Mouse (Mus musculus): ENCODE measurements around the gene Efnb2. TPM values are rescaled to one million over a fixed set of nuclear protein-coding genes. Genes with fewer than 3 reads are reported as not detected.

Efnb2 gene
- polyA plus RNA-seq, 1 experiment from 2014 or later: 30.6 TPM

DNA sequence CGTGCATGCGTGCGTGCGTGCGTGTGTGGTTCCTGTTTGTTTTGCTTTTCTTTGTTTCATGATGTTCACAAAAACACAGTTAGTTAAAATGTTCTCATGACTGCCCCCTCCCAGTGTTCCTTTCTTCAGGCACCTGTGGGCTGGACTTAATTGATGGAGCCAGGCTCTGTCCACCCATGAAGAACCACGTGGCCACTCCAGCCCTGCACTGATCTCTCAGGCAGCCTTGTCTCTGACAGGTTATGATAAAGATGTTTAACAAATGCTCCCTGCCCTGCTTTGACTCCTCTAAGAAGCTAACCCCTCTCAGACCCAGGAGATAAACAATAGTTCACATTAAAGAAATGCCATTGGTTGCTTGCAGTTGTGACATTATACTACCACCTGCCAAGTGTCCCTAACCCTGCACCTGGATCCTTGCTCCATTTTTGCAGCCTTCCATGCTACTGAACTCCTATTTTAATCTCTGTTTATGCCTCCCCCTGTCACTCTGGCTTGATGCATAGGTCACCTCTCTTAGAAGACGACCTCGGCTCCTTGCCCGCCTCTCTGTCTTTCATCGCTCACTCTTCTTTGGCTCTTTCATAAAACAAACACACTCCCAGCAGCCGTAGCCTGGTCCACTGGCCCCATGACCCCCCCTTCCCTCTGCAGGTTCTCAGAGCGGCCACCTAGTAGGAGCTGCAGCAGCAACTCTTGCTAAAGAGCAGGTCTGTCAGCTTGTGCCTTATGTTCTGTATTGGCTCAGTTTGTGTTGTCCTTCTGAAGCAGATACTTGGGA, 65.0 kb downstream of the Efnb2 start:
- ATAC-seq (ENCODE audit: low read depth) (no peak), DNase-seq (ENCODE audit: low spot score) (no peak)
- H3K9ac ChIP-seq (ENCODE audit: low read depth, low read length): no peak overlapping the region
- no peaks in the 10 kb centered on the region for H3K4me1 ChIP-seq (ENCODE audit: control insufficient read depth, insufficient read depth, low read length)
- no peak overlapping the region for H3K27ac ChIP-seq (replicated peaks; ENCODE audit: low read depth, low read length)
- no peaks in the 10 kb centered on the region for H3K36me3 ChIP-seq (ENCODE audit: control insufficient read depth, insufficient read depth, low read length)
- H3K9me3 ChIP-seq (ENCODE audit: control insufficient read depth, low read length): no peaks in the 10 kb centered on the region
- H3K4me2 ChIP-seq (ENCODE audit: low read depth, low read length): no peak overlapping the region
- no peak overlapping the region for H3K4me3 ChIP-seq (ENCODE audit: low read depth, low read length)
- H3K27me3 ChIP-seq (replicated peaks; ENCODE audit: control insufficient read depth, insufficient read depth, low read length): no peaks in the 10 kb centered on the region
- 64% methylated on average over 12 of the region's 12 CpGs for WGBS

DNA sequence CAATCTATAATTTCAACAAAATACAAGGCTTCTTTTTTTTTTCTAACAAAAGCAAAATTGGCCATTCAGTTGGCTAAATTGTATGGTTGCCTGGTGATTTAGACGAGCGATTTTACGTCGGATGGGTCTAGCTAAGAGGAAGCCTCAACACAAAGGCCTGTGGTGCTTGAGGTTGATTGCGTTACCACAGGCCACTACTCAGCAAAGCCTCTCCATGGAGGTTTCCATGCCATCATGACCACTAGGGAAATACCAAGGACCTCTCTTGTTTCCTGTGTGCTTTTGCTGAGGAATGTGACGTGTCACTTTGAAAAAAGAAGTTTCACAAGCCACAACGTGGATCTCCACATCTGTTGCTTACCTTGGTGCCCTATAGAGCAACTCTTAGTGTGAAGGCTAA, 67.2 kb downstream of the Efnb2 start:
- no peak for DNase-seq (ENCODE audit: low spot score)
- H3K4me3 ChIP-seq (ENCODE audit: low read depth, low read length): no peak overlapping the region
- WGBS: 86% methylated on average over 7 of the region's 7 CpGs
- no peaks in the 10 kb centered on the region for H3K27me3 ChIP-seq (replicated peaks; ENCODE audit: control insufficient read depth, insufficient read depth, low read length)
- ATAC-seq (ENCODE audit: low read depth): no peak; the same call in 1 of the 2 replicates
- no peak overlapping the region for H3K27ac ChIP-seq (replicated peaks; ENCODE audit: low read depth, low read length)
- no peaks in the 10 kb centered on the region for H3K9me3 ChIP-seq (ENCODE audit: control insufficient read depth, low read length)
- H3K4me1 ChIP-seq (ENCODE audit: control insufficient read depth, insufficient read depth, low read length): no peaks in the 10 kb centered on the region
- H3K9ac ChIP-seq (ENCODE audit: low read depth, low read length): no peak overlapping the region
- H3K36me3 ChIP-seq (ENCODE audit: control insufficient read depth, insufficient read depth, low read length): no peaks in the 10 kb centered on the region
- H3K4me2 ChIP-seq (ENCODE audit: low read depth, low read length): no peak overlapping the region

DNA sequence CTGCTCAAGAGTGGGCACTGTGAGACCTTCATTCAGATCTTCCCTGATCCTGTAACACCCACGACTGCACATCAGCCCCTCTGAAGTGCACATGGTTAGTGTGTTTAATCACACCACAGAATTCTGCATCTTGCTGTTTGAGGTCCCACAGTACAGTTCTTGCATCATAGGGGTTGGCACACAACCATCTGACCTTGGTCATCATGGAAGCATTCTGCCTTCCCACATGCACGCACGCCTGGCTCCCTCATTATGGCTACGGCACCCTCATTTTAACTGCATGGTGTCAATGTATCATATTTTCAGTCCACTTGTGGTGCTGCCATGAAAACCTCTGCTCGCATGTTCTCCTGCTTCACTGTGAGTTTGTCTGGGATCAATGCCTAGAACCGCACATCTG, 67.7 kb downstream of the Efnb2 start:
- Histone ChIP-seq H3K36me3 (ENCODE audit: control insufficient read depth, insufficient read depth, low read length) (no peaks in the 10 kb centered on the region), H3K27ac (replicated peaks; ENCODE audit: low read depth, low read length) (no peak overlapping the region), H3K4me2 (ENCODE audit: low read depth, low read length) (no peak overlapping the region), H3K4me1 (ENCODE audit: control insufficient read depth, insufficient read depth, low read length) (no peaks in the 10 kb centered on the region), H3K4me3 (ENCODE audit: low read depth, low read length) (no peak overlapping the region), H3K9me3 (ENCODE audit: control insufficient read depth, low read length) (no peaks in the 10 kb centered on the region), H3K27me3 (replicated peaks; ENCODE audit: control insufficient read depth, insufficient read depth, low read length) (no peaks in the 10 kb centered on the region), H3K9ac (ENCODE audit: low read depth, low read length) (no peak overlapping the region)
- ATAC-seq (ENCODE audit: low read depth) (no peak; the same call in 1 of the 2 replicates), DNase-seq (ENCODE audit: low spot score) (peak; percentile 49)
- 88% methylated on average over 6 of the region's 6 CpGs for WGBS

- H3K4me1 ChIP-seq (ENCODE audit: control insufficient read depth, insufficient read depth, low read length): no peaks in the 10 kb centered on the region
- H3K4me2 ChIP-seq (ENCODE audit: low read depth, low read length): no peak overlapping the region
- H3K27ac ChIP-seq (replicated peaks; ENCODE audit: low read depth, low read length): no peak overlapping the region
- H3K9me3 ChIP-seq (ENCODE audit: control insufficient read depth, low read length): no peaks in the 10 kb centered on the region
- H3K9ac ChIP-seq (ENCODE audit: low read depth, low read length): no peak overlapping the region
- DNase-seq (ENCODE audit: low spot score) (no peak), ATAC-seq (ENCODE audit: low read depth) (no peak)
- no peaks in the 10 kb centered on the region for H3K36me3 ChIP-seq (ENCODE audit: control insufficient read depth, insufficient read depth, low read length)
- H3K27me3 ChIP-seq (replicated peaks; ENCODE audit: control insufficient read depth, insufficient read depth, low read length): no peaks in the 10 kb centered on the region
- H3K4me3 ChIP-seq (ENCODE audit: low read depth, low read length): no peak overlapping the region
- 86% methylated on average over 3 of the region's 3 CpGs for WGBS
These were observed 68.7 kb downstream of the Efnb2 start for GRCm38 (mm10) chr8:8592331-8592730.

DNA sequence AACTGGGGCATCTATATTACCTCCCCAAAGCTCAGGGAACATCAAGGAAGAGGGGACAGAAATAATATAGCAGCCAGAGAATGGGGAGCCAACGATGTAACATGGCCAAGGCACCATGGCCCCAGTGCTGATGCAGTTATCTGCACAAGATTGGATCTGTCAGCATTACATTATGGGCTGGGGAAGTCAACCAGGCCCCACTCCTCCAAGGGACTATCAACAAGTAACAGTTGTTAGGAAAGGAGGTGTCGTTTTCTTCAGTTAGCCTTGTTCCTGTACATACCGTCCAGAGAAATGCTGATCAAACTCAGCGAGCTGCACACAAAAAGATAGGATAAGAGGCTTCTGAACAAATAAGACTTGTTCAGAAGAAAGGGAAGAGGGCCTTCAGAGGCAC, 77.1 kb downstream of the Efnb2 start:
- Histone ChIP-seq H3K4me2 (ENCODE audit: low read depth, low read length) (no peak overlapping the region), H3K36me3 (ENCODE audit: control insufficient read depth, insufficient read depth, low read length) (no peaks in the 10 kb centered on the region), H3K9ac (ENCODE audit: low read depth, low read length) (no peak overlapping the region), H3K9me3 (ENCODE audit: control insufficient read depth, low read length) (no peaks in the 10 kb centered on the region), H3K27ac (replicated peaks; ENCODE audit: low read depth, low read length) (no peak overlapping the region), H3K4me1 (ENCODE audit: control insufficient read depth, insufficient read depth, low read length) (no peaks in the 10 kb centered on the region), H3K27me3 (replicated peaks; ENCODE audit: control insufficient read depth, insufficient read depth, low read length) (no peaks in the 10 kb centered on the region), H3K4me3 (ENCODE audit: low read depth, low read length) (no peak overlapping the region)
- DNase-seq (ENCODE audit: low spot score): no peak
- ATAC-seq (ENCODE audit: low read depth): no peak
- WGBS: 85% methylated on average over 4 of the region's 4 CpGs

DNA sequence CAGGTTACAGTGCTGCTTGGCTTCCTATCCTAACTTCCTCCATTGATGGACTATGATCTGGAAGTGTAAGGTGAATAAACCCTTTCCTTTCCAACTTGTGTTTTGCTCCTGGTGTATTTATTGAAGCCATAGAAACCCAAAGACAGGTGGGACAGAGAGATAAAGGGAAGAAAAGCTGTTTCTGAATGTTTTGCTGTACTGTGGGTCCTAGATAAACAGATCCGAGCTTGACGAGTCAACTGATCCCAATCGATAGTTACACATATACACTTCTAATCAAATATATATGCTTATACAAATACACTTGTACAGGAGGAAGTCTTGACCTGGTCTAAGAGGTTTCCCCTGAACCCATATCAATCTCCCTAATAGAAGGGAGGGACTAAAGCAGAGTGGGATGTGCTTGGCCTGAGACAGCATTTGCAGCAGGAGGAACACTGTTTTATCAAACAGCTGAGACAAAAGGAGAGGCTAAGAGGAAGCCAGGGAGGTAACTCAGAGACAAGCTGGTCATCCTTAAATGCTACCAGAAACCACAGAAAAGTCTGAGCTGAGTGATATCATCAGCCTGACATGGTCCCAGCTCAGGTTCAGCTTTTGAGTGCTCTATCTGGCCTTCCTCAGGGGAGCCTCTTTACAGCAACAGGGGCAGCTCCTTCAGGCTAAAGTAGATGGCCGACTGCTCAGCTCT, 77.6 kb downstream of the Efnb2 start:
- 77% methylated on average over 4 of the region's 4 CpGs for WGBS
- DNase-seq (ENCODE audit: low spot score): no peak
- no peak for ATAC-seq (ENCODE audit: low read depth)
- no peaks in the 10 kb centered on the region for H3K36me3 ChIP-seq (ENCODE audit: control insufficient read depth, insufficient read depth, low read length)
- H3K4me3 ChIP-seq (ENCODE audit: low read depth, low read length): no peak overlapping the region
- no peaks in the 10 kb centered on the region for H3K27me3 ChIP-seq (replicated peaks; ENCODE audit: control insufficient read depth, insufficient read depth, low read length)
- H3K27ac ChIP-seq (replicated peaks; ENCODE audit: low read depth, low read length): no peak overlapping the region
- no peaks in the 10 kb centered on the region for H3K9me3 ChIP-seq (ENCODE audit: control insufficient read depth, low read length)
- no peaks in the 10 kb centered on the region for H3K4me1 ChIP-seq (ENCODE audit: control insufficient read depth, insufficient read depth, low read length)
- no peak overlapping the region for H3K4me2 ChIP-seq (ENCODE audit: low read depth, low read length)
- no peak overlapping the region for H3K9ac ChIP-seq (ENCODE audit: low read depth, low read length)

GRCm38 (mm10) chr8:8577770-8578303, 83.2 kb downstream of the Efnb2 start:
- ATAC-seq (ENCODE audit: low read depth): peak; percentile 74; the same call in 1 of the 2 replicates
- no peak overlapping the region for H3K9ac ChIP-seq (ENCODE audit: low read depth, low read length)
- no peak overlapping the region for H3K4me2 ChIP-seq (ENCODE audit: low read depth, low read length)
- H3K4me3 ChIP-seq (ENCODE audit: low read depth, low read length): no peak overlapping the region
- H3K4me1 ChIP-seq (ENCODE audit: control insufficient read depth, insufficient read depth, low read length): no peaks in the 10 kb centered on the region
- peak; percentile 57 for DNase-seq (ENCODE audit: low spot score)
- WGBS: 77% methylated on average over 11 of the region's 11 CpGs
- H3K27ac ChIP-seq (replicated peaks; ENCODE audit: low read depth, low read length): no peak overlapping the region
- no peaks in the 10 kb centered on the region for H3K36me3 ChIP-seq (ENCODE audit: control insufficient read depth, insufficient read depth, low read length)
- H3K9me3 ChIP-seq (ENCODE audit: control insufficient read depth, low read length): no peaks in the 10 kb centered on the region
- H3K27me3 ChIP-seq (replicated peaks; ENCODE audit: control insufficient read depth, insufficient read depth, low read length): no peaks in the 10 kb centered on the region

DNA sequence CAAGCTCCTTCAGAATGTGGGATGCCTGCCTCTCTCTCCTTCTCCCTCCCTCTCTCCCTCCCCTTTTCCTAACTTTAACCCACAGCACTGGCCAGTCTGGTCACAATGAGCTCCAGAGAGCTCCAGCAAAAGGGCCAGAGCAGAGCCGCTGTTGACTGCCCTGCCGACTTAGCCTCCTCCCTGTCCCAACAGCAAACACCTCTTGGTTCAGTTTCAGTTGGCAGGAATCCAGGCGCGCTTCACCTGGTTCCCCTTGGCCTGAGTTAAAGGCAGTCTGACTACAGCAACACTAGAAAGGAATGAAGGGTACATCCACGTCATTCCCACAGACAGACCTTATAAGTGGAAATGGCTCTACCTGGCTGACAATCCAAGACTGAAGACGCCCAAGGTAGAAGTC, 84.2 kb downstream of the Efnb2 start:
- no peaks in the 10 kb centered on the region for H3K9me3 ChIP-seq (ENCODE audit: control insufficient read depth, low read length)
- H3K4me1 ChIP-seq (ENCODE audit: control insufficient read depth, insufficient read depth, low read length): peaks cover 3% of the 10 kb centered on the region; the same call in 1 of the 2 replicates
- no peaks in the 10 kb centered on the region for H3K27me3 ChIP-seq (replicated peaks; ENCODE audit: control insufficient read depth, insufficient read depth, low read length)
- H3K9ac ChIP-seq (ENCODE audit: low read depth, low read length): no peak overlapping the region
- DNase-seq (ENCODE audit: low spot score) (no peak), ATAC-seq (ENCODE audit: low read depth) (no peak)
- WGBS: 84% methylated on average over 6 of the region's 6 CpGs
- H3K4me2 ChIP-seq (ENCODE audit: low read depth, low read length): no peak overlapping the region
- H3K27ac ChIP-seq (replicated peaks; ENCODE audit: low read depth, low read length): no peak overlapping the region
- H3K36me3 ChIP-seq (ENCODE audit: control insufficient read depth, insufficient read depth, low read length): no peaks in the 10 kb centered on the region
- no peak overlapping the region for H3K4me3 ChIP-seq (ENCODE audit: low read depth, low read length)
